Mouse (Mus musculus) macrophage (primary cell): ENCODE measurements around the gene Erp29. TPM values are rescaled to one million over a fixed set of nuclear protein-coding genes. Genes with fewer than 3 reads are reported as not detected.

Experiments used
- H3K27ac ChIP-seq: fragments of 350-480 bp; formaldehyde crosslinking; 2 replicates; pipeline ENCODE4 v1.9.0; 2021
- H3K36me3 ChIP-seq: fragments of 350-480 bp; formaldehyde crosslinking; 2 replicates; pipeline ENCODE4 v1.9.0; 2021; ENCODE audit errors: inconsistent target
- H3K4me3 ChIP-seq: fragments of 350-480 bp; formaldehyde crosslinking; 2 replicates; pipeline ENCODE4 v1.9.0; 2021; ENCODE audit errors: inconsistent target
- H3K79me2 ChIP-seq: fragments of 350-480 bp; formaldehyde crosslinking; 2 replicates; pipeline ENCODE4 v1.9.0; 2021; ENCODE audit errors: inconsistent target
- WGBS: methylation state at CpG from one replicate; pipeline ENCODE4 v1.1.7; 2026; ENCODE audit warnings: inconsistent platforms; ENCODE audit not compliant: missing documents; 5-methylcytosine and 5-hydroxymethylcytosine counted together
- polyA plus RNA-seq: library from polyadenylated mRNA; stranded (reverse); fragments of 250-400 nt; gene quantifications from 3 replicates; pipeline ENCODE4 v1.2.4, GENCODE M21; 2018; ENCODE audit warnings: inconsistent platforms

Erp29 gene
- polyA plus RNA-seq, 1 experiment from 2014 or later, result 327 TPM

DNA sequence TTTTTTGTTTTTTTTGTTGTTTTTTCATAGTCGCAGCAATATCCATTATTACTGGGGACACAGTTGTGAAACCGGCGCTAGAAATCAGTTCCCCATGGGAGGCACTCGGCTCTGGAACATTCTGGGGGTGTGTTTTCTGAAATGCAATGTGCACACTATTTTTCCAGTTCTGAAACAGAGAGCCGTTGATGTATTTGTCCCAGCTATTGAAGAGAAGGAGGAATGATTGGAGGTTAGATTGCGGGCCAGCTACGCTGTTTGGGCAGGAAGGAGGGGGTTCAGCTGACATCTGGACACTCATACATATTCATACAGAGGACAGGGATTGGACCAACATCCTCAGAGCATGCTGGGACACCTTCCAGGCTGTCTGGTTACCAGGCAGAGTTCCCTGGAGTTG lies 63.2 kb downstream of the Erp29 start:
- H3K36me3 ChIP-seq, result no peaks in the 10 kb centered on the region
- no peak overlapping the region for H3K4me3 ChIP-seq
- 51% methylated on average over 7 of the region's 7 CpGs for WGBS
- peak overlapping the region; percentile 46 for H3K27ac ChIP-seq
- peaks cover 10% of the 10 kb centered on the region for H3K79me2 ChIP-seq

DNA sequence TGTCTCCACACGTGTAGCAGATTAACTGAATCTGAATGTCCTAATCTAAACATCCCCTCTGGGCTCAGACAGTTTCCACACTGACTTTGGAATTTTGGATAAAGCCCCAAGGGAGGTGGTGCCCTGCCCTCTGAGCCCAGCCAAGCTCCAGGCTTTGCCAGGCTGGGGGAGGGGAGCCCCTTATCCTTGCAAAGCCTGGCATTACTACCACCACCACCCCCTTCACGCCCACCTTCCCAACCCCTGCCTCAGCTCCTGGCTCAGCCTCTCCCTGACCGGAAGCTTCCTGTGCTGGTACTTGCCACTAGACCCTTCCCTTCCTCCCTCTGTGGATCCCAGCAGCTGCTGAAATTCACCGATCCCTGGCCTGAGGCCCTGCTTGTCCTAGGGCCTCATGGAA lies 65.2 kb downstream of the Erp29 start:
- Histone ChIP-seq H3K27ac (peak overlapping the region; percentile 46; the same call in 1 of the 2 replicates), H3K4me3 (no peak overlapping the region), H3K36me3 (peaks cover 13% of the 10 kb centered on the region; the same call in 1 of the 2 replicates), H3K79me2 (peaks cover 30% of the 10 kb centered on the region)
- 83% methylated on average over 3 of the region's 4 CpGs for WGBS

GRCm38 (mm10) chr5:121386120-121386909 lies 66.0 kb downstream of the Erp29 start:
- H3K27ac ChIP-seq, result peak overlapping the region; percentile 46
- peaks cover 21% of the 10 kb centered on the region for H3K36me3 ChIP-seq
- WGBS, result 24% methylated on average over 22 of the region's 22 CpGs

GRCm38 (mm10) chr5:121385461-121386119 lies 66.7 kb downstream of the Erp29 start, which contains the start of gene Trafd1:
Gene Trafd1 (minus strand): TSS chr5:121385632.
- H3K4me3 ChIP-seq, result peak within 1 kb of the TSS; percentile 88
- peaks cover 45% of the 10 kb centered on the region for H3K79me2 ChIP-seq
- under 1% methylated on average over 33 of the region's 45 CpGs for WGBS
- H3K27ac ChIP-seq, result peak within 1 kb of the TSS; percentile 96
- peaks cover 27% of the 10 kb centered on the region for H3K36me3 ChIP-seq

More at GRCm38 (mm10) chr5:121386120-121386909, 66.0 kb downstream of the Erp29 start:
- H3K4me3 ChIP-seq, result peak overlapping the region; percentile 36
- peaks cover 38% of the 10 kb centered on the region for H3K79me2 ChIP-seq

DNA sequence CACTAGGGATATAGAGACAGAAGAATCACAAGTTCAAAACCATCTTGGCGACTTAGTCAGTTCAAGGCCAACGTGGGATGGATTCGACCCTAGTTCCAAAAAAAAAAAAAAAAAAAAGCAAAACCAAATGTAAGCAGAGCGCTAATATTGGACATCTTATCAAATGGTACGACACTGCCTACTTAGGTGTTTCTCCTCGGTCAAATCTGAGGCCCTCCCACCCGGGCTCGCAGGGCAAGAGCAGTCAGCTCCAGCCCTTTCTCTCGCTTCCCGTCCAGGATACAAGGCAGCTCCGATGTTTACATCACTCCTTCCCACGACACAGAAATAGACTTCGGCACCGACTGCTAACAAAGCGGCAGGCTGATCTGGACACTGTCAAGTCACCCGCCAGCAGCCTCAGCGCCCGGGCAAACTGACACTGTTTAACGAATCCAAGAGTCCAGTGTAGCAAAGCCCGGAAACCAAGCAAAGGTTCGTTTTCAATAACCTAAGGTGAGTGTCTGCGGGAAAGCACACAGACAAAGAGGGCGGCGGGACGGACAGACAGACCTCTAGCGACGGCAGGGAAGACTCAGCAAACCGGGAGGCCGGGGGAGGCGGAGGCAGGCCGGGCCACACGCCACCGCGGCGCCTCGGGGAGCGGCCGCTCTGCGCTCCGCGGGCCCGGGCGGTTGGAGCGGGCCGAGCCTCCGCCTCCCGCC lies 67.4 kb downstream of the Erp29 start:
- Histone ChIP-seq H3K27ac (peak overlapping the region; percentile 96), H3K36me3 (peaks cover 34% of the 10 kb centered on the region), H3K4me3 (peak overlapping the region; percentile 88), H3K79me2 (peaks cover 52% of the 10 kb centered on the region)
- under 1% methylated on average over 46 of the region's 47 CpGs for WGBS

DNA sequence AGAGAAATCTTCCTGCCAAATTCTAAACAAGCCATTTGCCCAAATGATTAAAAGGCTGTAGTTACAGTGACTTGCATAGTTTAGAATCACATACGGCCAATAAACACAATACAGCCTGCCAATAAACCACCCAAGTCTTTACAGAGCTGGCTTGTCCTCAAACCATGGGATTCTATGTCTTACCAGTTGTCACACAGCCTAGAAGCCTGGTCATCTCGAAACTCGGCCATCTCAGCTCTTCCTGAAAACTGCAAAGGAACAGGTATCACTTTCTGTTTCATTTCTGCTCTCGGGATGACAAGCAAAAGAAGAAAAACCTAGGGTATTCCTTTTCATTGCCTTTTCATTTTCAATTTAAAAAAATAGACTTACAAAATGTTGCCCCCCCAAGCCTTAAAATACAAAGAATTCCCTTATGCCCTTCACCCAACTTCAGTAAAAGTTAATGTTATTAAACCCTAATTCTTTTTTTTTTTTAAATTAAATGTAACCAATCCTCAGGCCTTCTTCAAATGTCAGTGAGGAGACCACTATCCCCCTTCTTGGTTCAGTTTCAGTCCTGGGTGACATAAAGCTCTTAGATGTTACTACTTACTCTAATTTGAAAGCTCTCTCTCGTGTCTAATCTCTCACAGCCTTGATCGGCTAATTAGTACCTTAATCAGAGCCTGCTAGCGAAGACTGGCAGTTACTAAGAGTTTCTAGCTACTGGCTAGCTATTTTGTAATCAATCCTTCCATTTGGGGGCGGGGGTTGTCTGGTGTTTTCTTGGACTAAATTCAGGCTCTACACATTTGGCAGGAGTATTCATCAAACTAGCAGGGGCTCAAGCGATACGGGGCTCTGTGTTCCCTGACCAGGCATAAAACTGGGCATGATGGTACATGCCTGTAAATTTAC lies 68.2 kb downstream of the Erp29 start:
- Histone ChIP-seq H3K36me3 (peaks cover 42% of the 10 kb centered on the region), H3K4me3 (peak overlapping the region; percentile 88), H3K79me2 (peaks cover 60% of the 10 kb centered on the region), H3K27ac (peak overlapping the region; percentile 96)
- WGBS, result 11% methylated on average over 10 of the region's 10 CpGs

GRCm38 (mm10) chr5:121380692-121381091 lies 71.6 kb downstream of the Erp29 start:
- WGBS, result 96% methylated on average over 2 of the region's 2 CpGs
- H3K27ac ChIP-seq, result no peak overlapping the region
- no peak overlapping the region for H3K4me3 ChIP-seq
- peaks cover 74% of the 10 kb centered on the region for H3K36me3 ChIP-seq
- H3K79me2 ChIP-seq, result peaks cover 90% of the 10 kb centered on the region

GRCm38 (mm10) chr5:121378678-121379256 lies 73.5 kb downstream of the Erp29 start:
- no peak overlapping the region for H3K27ac ChIP-seq

More at GRCm38 (mm10) chr5:121378678-121379256, 73.5 kb downstream of the Erp29 start:
- 95% methylated on average over 10 of the region's 13 CpGs for WGBS
- H3K4me3 ChIP-seq, result no peak overlapping the region
- H3K36me3 ChIP-seq, result peaks cover 90% of the 10 kb centered on the region
- H3K79me2 ChIP-seq, result peaks cover 79% of the 10 kb centered on the region

Other genes starting within 250 kb of the Erp29 start
- 531 to 859 TPM (median 846 TPM) in 3 replicates for gene Rpl6, start 248.0 kb downstream of the Erp29 start, polyA plus RNA-seq
- 5.9 to 7.2 TPM (median 7.2 TPM) in 3 replicates for gene Hectd4, start 232.3 kb downstream of the Erp29 start, polyA plus RNA-seq
- 97.3 to 304 TPM (median 148 TPM) in 3 replicates for gene Trafd1, start 66.9 kb downstream of the Erp29 start, polyA plus RNA-seq
- gene Naa25, start 54.6 kb downstream of the Erp29 start, polyA plus RNA-seq, result 15.3 to 23.7 TPM (median 17.0 TPM) in 3 replicates
- 0.81 to 1.9 TPM (median 1.5 TPM) in 3 replicates for gene Tmem116, start 613 bp downstream of the Erp29 start, polyA plus RNA-seq
- gene Adam1b, start 50.9 kb upstream of the Erp29 start, polyA plus RNA-seq, result not detected in 3 replicates
- gene Adam1a, start 93.0 kb upstream of the Erp29 start, polyA plus RNA-seq, result 0.40 to 1.5 TPM (median 0.95 TPM) in 3 replicates
- 0.11 to 0.26 TPM in 2 of 3 replicates, not detected in the other for gene Gm42878, start 93.0 kb upstream of the Erp29 start, polyA plus RNA-seq
- gene Mapkapk5, start 93.4 kb upstream of the Erp29 start, polyA plus RNA-seq, result 51.6 to 103 TPM (median 67.2 TPM) in 3 replicates
- 566 to 1,134 TPM (median 980 TPM) in 3 replicates for gene Aldh2, start 141.3 kb upstream of the Erp29 start, polyA plus RNA-seq
- gene Acad12, start 166.4 kb upstream of the Erp29 start, polyA plus RNA-seq, result 6.2 to 10.9 TPM (median 7.4 TPM) in 3 replicates
- 1.7 to 4.4 TPM (median 2.5 TPM) in 3 replicates for gene Acad10, start 208.0 kb upstream of the Erp29 start, polyA plus RNA-seq
- 32.4 to 40.7 TPM (median 36.5 TPM) in 3 replicates for gene Brap, start 208.1 kb upstream of the Erp29 start, polyA plus RNA-seq